15 mouse cellular contexts compared by ENCODE assay signal in genomic region chr16:90625301-90626034, GRCm38 (mm10).
DNase-seq lines count a peak whose midpoint lies in the region; ATAC-seq and TF ChIP-seq lines count a peak whose summit lies in the region.
"Had no signal": no experiment of that assay in that cellular context is flagged by ENCODE, and none has a peak within 500 bp of the region (broad histone marks: within the 10 kb centered on the region; RNA-seq: fewer than 3 reads in every experiment).

No protein-coding gene starts in this region.

- no peak overlapping the region for H3K9ac ChIP-seq in midbrain, postnatal 0 days (replicated peaks; ENCODE audit: low read length, poor library complexity, severe bottlenecking)
- no peak overlapping the region; the same call in 1 of the 2 replicates for H3K9ac ChIP-seq in lung, embryonic 16.5 days (ENCODE audit: low read length)
- H3K9ac ChIP-seq: neural tube, embryonic 15.5 days had no signal

- H3K36me3 ChIP-seq in heart, embryonic 10.5 days, result no peaks in the 10 kb centered on the region
- H3K36me3 ChIP-seq in midbrain, postnatal 0 days (ENCODE audit: insufficient read depth, low read length), result no peaks in the 10 kb centered on the region
- no peaks in the 10 kb centered on the region for H3K36me3 ChIP-seq in midbrain, embryonic 10.5 days
- no peaks in the 10 kb centered on the region for H3K36me3 ChIP-seq in lung, embryonic 16.5 days (ENCODE audit: control insufficient read depth, insufficient read depth, low read length)
- H3K36me3 ChIP-seq: neural tube, embryonic 15.5 days had no signal

- DNase-seq in heart, embryonic 10.5 days (ENCODE audit: low spot score), result peak; percentile 28
- no peak for DNase-seq in heart, adult 8-10 months (ENCODE audit: low spot score)
- DNase-seq in midbrain, postnatal 0 days (ENCODE audit: low spot score), result no peak
- DNase-seq in midbrain, embryonic 10.5 days (ENCODE audit: low spot score), result no peak
- no peak for DNase-seq in urinary bladder, postnatal 36 days (ENCODE audit: low spot score in 2 of 2)
- no peak for DNase-seq in right cerebral cortex, postnatal 25 days
- no peak for DNase-seq in ovary, postnatal 14 days (ENCODE audit: low spot score)
- DNase-seq: adrenal gland, postnatal 25 days; gastrocnemius, postnatal 10 days; kidney, adult 2 months; right cerebral cortex, adult 18-20 months had no signal

- H3K9me3 ChIP-seq in heart, embryonic 10.5 days, result no peaks in the 10 kb centered on the region
- H3K9me3 ChIP-seq in midbrain, postnatal 0 days (ENCODE audit: low read length), result no peaks in the 10 kb centered on the region
- H3K9me3 ChIP-seq in midbrain, embryonic 10.5 days (replicated peaks), result no peaks in the 10 kb centered on the region; the same call in 1 of the 2 replicates
- H3K9me3 ChIP-seq in lung, embryonic 16.5 days (ENCODE audit: control insufficient read depth, low read length), result no peaks in the 10 kb centered on the region; the same call in 1 of the 2 replicates
- H3K9me3 ChIP-seq: neural tube, embryonic 15.5 days had no signal

- no peak overlapping the region for H3K4me2 ChIP-seq in midbrain, postnatal 0 days (ENCODE audit: low read depth, low read length, poor library complexity, severe bottlenecking)
- H3K4me2 ChIP-seq in lung, embryonic 16.5 days (ENCODE audit: low read depth, low read length), result peak overlapping the region; percentile 4; the same call in 1 of the 2 replicates
- H3K4me2 ChIP-seq: neural tube, embryonic 15.5 days had no signal

- WGBS in heart, embryonic 10.5 days, result 77% methylated on average over 16 of the region's 16 CpGs
- WGBS in midbrain, postnatal 0 days, result 84% methylated on average over 16 of the region's 16 CpGs
- 86% methylated on average over 16 of the region's 16 CpGs for WGBS in midbrain, embryonic 10.5 days
- 22% methylated on average over 16 of the region's 16 CpGs for WGBS in lung, embryonic 16.5 days

- H3K4me1 ChIP-seq in heart, embryonic 10.5 days, result peaks cover 53% of the 10 kb centered on the region
- H3K4me1 ChIP-seq in midbrain, postnatal 0 days (ENCODE audit: insufficient read depth, low read length), result peaks cover 8% of the 10 kb centered on the region; the same call in 1 of the 2 replicates
- H3K4me1 ChIP-seq in midbrain, embryonic 10.5 days, result peaks cover 26% of the 10 kb centered on the region
- H3K4me1 ChIP-seq in lung, embryonic 16.5 days (replicated peaks; ENCODE audit: control insufficient read depth, insufficient read depth, low read length), result peaks cover 61% of the 10 kb centered on the region

- H3K27me3 ChIP-seq in heart, embryonic 10.5 days (ENCODE audit: insufficient read depth, poor library complexity, severe bottlenecking), result no peaks in the 10 kb centered on the region
- H3K27me3 ChIP-seq in midbrain, postnatal 0 days (ENCODE audit: insufficient read depth, low read length), result no peaks in the 10 kb centered on the region
- H3K27me3 ChIP-seq in midbrain, embryonic 10.5 days (ENCODE audit: low read depth, poor library complexity, severe bottlenecking), result peaks cover 4% of the 10 kb centered on the region; the same call in 1 of the 2 replicates
- H3K27me3 ChIP-seq in lung, embryonic 16.5 days (ENCODE audit: control insufficient read depth, insufficient read depth, low read depth, low read length), result no peaks in the 10 kb centered on the region
- H3K27me3 ChIP-seq: neural tube, embryonic 15.5 days had no signal

- no peak for ATAC-seq in midbrain, postnatal 0 days (ENCODE audit: low FRiP score)
- ATAC-seq in lung, embryonic 16.5 days (ENCODE audit: low read depth), result peak; percentile 78
- ATAC-seq: forebrain, embryonic 14.5 days had no signal

- peak; percentile 8; the same call in 1 of the 2 replicates for TF ChIP-seq CTCF in midbrain, postnatal 0 days (IDR thresholded peaks at IDR 0.05)

- H3K27ac ChIP-seq in heart, embryonic 10.5 days, result no peak overlapping the region
- H3K27ac ChIP-seq in midbrain, postnatal 0 days (ENCODE audit: low read depth, low read length), result no peak overlapping the region
- H3K27ac ChIP-seq in midbrain, embryonic 10.5 days (replicated peaks), result no peak overlapping the region
- peak overlapping the region; percentile 96 for H3K27ac ChIP-seq in lung, embryonic 16.5 days (ENCODE audit: low read length)
- H3K27ac ChIP-seq: macrophage had no signal

- no peak overlapping the region for H3K4me3 ChIP-seq in heart, embryonic 10.5 days
- no peak overlapping the region for H3K4me3 ChIP-seq in midbrain, postnatal 0 days (ENCODE audit: low read depth, low read length)
- no peak overlapping the region for H3K4me3 ChIP-seq in midbrain, embryonic 10.5 days
- H3K4me3 ChIP-seq in lung, embryonic 16.5 days (ENCODE audit: low read length), result no peak overlapping the region
- H3K4me3 ChIP-seq: neural tube, embryonic 15.5 days had no signal
